Mouse (Mus musculus) midbrain, embryonic 16.5 days (tissue): ENCODE measurements around the gene Clstn2. TPM values are rescaled to one million over a fixed set of nuclear protein-coding genes. Genes with fewer than 3 reads are reported as not detected.

Source experiments
- ATAC-seq: fragments of 200-750 bp; cut with Nextera tagmentation; 2 replicates; pipeline ENCODE4 v1.8.0; 2017; ENCODE audit warnings: moderate TSS enrichment
- H3K27ac ChIP-seq: fragments of 300-500 bp; sonication (generic); 2 replicates; pipeline ENCODE4 v1.5.1; 2014; ENCODE audit warnings: mild to moderate bottlenecking, low read length, mixed read lengths
- H3K27me3 ChIP-seq: fragments of 300-500 bp; sonication (generic); 2 replicates; pipeline ENCODE4 v1.6.1; 2014; ENCODE audit warnings: low read depth, low read length, mixed read lengths; ENCODE audit not compliant: control insufficient read depth, insufficient read depth
- H3K36me3 ChIP-seq: fragments of 300-500 bp; sonication (generic); 2 replicates; pipeline ENCODE4 v1.6.1; 2014; ENCODE audit warnings: mild to moderate bottlenecking, low read length, moderate library complexity, mixed read lengths; ENCODE audit not compliant: control insufficient read depth, insufficient read depth
- H3K4me1 ChIP-seq: fragments of 300-500 bp; sonication (generic); 2 replicates; pipeline ENCODE4 v1.6.1; 2014; ENCODE audit warnings: mild to moderate bottlenecking, low read length, mixed read lengths; ENCODE audit not compliant: control insufficient read depth, insufficient read depth
- H3K4me2 ChIP-seq: fragments of 300-500 bp; sonication (generic); 2 replicates; pipeline ENCODE4 v1.6.1; 2014; ENCODE audit warnings: mild to moderate bottlenecking, low read length, mixed read lengths
- H3K4me3 ChIP-seq: fragments of 300-500 bp; sonication (generic); 2 replicates; pipeline ENCODE4 v1.5.1; 2014; ENCODE audit warnings: low read depth, mild to moderate bottlenecking, low read length, moderate library complexity, mixed read lengths
- H3K9ac ChIP-seq: fragments of 300-500 bp; sonication (generic); 2 replicates; pipeline ENCODE4 v1.6.1; 2014; ENCODE audit warnings: low read depth, low read length, mixed read lengths
- H3K9me3 ChIP-seq: fragments of 300-500 bp; sonication (generic); replicated peaks from 2 replicates; pipeline ENCODE4 v1.6.1; 2014; ENCODE audit warnings: mild to moderate bottlenecking, low read length, mixed read lengths; ENCODE audit not compliant: control insufficient read depth, poor library complexity, severe bottlenecking
- WGBS: fragments of 180-500 bp; shearing (Covaris S2); extraction: QIAGEN DNeasy Blood & Tissue Kit; methylation state at CpG from one replicate; pipeline ENCODE4 v1.1.7; 2014; 5-methylcytosine and 5-hydroxymethylcytosine counted together
- polyA plus RNA-seq: library from polyadenylated mRNA; unstranded; fragments of >200 nt; fragmentation: Nextera tagmentation; extraction: Ambion mirVana; gene quantifications from 2 replicates; pipeline ENCODE4 v1.2.1, GENCODE M21; 2015

The Clstn2 gene
- polyA plus RNA-seq, 1 experiment from 2014 or later: 10.2 TPM

- Histone ChIP-seq H3K9ac (no peak overlapping the region), H3K4me2 (no peak overlapping the region), H3K27me3 (no peaks in the 10 kb centered on the region), H3K4me3 (no peak overlapping the region), H3K27ac (no peak overlapping the region), H3K9me3 (no peaks in the 10 kb centered on the region), H3K4me1 (no peaks in the 10 kb centered on the region), H3K36me3 (no peaks in the 10 kb centered on the region)
- ATAC-seq: no peak
- WGBS: 93% methylated on average over 6 of the region's 6 CpGs
Observed at GRCm38 (mm10) chr9:97563121-97563520, 469.9 kb downstream of the Clstn2 start.

- Histone ChIP-seq H3K27ac (no peak overlapping the region), H3K4me3 (no peak overlapping the region), H3K4me2 (no peak overlapping the region), H3K27me3 (no peaks in the 10 kb centered on the region), H3K9me3 (no peaks in the 10 kb centered on the region), H3K4me1 (peaks cover 3% of the 10 kb centered on the region; the same call in 1 of the 2 replicates), H3K9ac (no peak overlapping the region), H3K36me3 (no peaks in the 10 kb centered on the region)
- no peak for ATAC-seq
- 92% methylated on average over 4 of the region's 4 CpGs for WGBS
Observed at GRCm38 (mm10) chr9:97544359-97544758, 488.6 kb downstream of the Clstn2 start.

GRCm38 (mm10) chr9:97541419-97541818 is 491.6 kb downstream of the Clstn2 start:
- peaks cover 3% of the 10 kb centered on the region; the same call in 1 of the 2 replicates for H3K4me1 ChIP-seq
- H3K4me3 ChIP-seq: no peak overlapping the region
- 51% methylated on average over 6 of the region's 6 CpGs for WGBS
- no peaks in the 10 kb centered on the region for H3K9me3 ChIP-seq
- H3K27me3 ChIP-seq: no peaks in the 10 kb centered on the region
- H3K9ac ChIP-seq: no peak overlapping the region
- H3K27ac ChIP-seq: no peak overlapping the region
- ATAC-seq: no peak
- H3K4me2 ChIP-seq: no peak overlapping the region
- no peaks in the 10 kb centered on the region for H3K36me3 ChIP-seq

- H3K4me2 ChIP-seq: no peak overlapping the region
- peaks cover 3% of the 10 kb centered on the region; the same call in 1 of the 2 replicates for H3K4me1 ChIP-seq
- no peak overlapping the region for H3K9ac ChIP-seq
- H3K36me3 ChIP-seq: no peaks in the 10 kb centered on the region
- no peaks in the 10 kb centered on the region for H3K9me3 ChIP-seq
- H3K4me3 ChIP-seq: no peak overlapping the region
- 50% methylated on average over 8 of the region's 8 CpGs for WGBS
- no peak for ATAC-seq
- H3K27ac ChIP-seq: no peak overlapping the region
- H3K27me3 ChIP-seq: no peaks in the 10 kb centered on the region
Observed at GRCm38 (mm10) chr9:97538075-97538779, 494.8 kb downstream of the Clstn2 start.

DNA sequence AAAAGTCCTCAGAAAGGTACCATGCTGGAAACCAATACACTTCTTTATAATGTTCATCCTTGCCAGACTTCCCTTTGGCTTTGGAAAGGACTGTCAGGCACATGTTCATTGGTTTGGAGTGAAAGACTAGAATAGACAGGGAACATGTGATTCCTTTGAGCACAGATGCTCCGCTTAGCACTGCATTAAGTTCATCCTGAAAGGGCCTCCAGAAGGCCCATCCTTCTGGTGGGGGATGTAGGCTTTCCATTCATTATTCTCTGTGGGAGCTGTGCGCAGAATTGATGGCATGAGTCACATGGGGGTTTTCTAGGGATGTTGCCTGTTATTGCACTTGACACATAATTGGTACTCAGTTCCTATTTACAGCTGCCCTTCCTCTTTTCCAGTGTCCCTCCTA is 498.8 kb downstream of the Clstn2 start:
- H3K4me3 ChIP-seq: no peak overlapping the region
- no peaks in the 10 kb centered on the region; the same call in 1 of the 2 replicates for H3K4me1 ChIP-seq
- H3K36me3 ChIP-seq: no peaks in the 10 kb centered on the region
- H3K4me2 ChIP-seq: no peak overlapping the region
- WGBS: 81% methylated on average over 2 of the region's 2 CpGs
- no peak overlapping the region for H3K9ac ChIP-seq
- no peaks in the 10 kb centered on the region for H3K9me3 ChIP-seq
- no peak overlapping the region for H3K27ac ChIP-seq
- ATAC-seq: no peak
- no peaks in the 10 kb centered on the region for H3K27me3 ChIP-seq

- Histone ChIP-seq H3K36me3 (no peaks in the 10 kb centered on the region), H3K4me2 (no peak overlapping the region), H3K9ac (no peak overlapping the region), H3K4me1 (no peaks in the 10 kb centered on the region; the same call in 1 of the 2 replicates), H3K27me3 (no peaks in the 10 kb centered on the region), H3K4me3 (no peak overlapping the region), H3K27ac (no peak overlapping the region), H3K9me3 (no peaks in the 10 kb centered on the region)
- ATAC-seq: no peak
- 89% methylated on average over 3 of the region's 3 CpGs for WGBS
Observed at GRCm38 (mm10) chr9:97533306-97533705, 499.7 kb downstream of the Clstn2 start.

GRCm38 (mm10) chr9:97532536-97532935 is 500.4 kb downstream of the Clstn2 start:
- ATAC-seq: no peak
- H3K9me3 ChIP-seq: no peaks in the 10 kb centered on the region
- H3K27ac ChIP-seq: no peak overlapping the region
- H3K4me3 ChIP-seq: no peak overlapping the region
- H3K36me3 ChIP-seq: no peaks in the 10 kb centered on the region
- no peaks in the 10 kb centered on the region for H3K4me1 ChIP-seq
- H3K27me3 ChIP-seq: no peaks in the 10 kb centered on the region
- no peak overlapping the region for H3K9ac ChIP-seq
- WGBS: 92% methylated on average over 13 of the region's 13 CpGs
- no peak overlapping the region for H3K4me2 ChIP-seq

DNA sequence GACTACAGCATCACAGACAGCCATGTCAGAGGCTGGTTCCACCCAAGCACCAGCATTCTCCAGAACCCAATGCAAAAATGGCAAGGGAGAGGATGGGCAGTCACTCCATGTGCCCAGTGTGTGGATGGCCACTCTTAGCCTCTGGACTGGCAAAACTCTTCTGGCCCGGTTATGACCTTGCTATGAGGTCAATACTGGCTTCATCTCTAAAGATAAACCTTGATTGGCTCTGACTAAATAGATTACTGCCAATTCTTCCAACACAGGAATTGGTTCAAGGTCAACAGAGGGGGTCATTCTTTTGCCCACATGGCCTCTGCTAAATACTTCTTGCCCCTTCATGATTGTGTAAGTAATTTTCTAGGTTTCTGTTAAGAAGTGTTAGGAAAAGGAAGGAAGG is 505.1 kb downstream of the Clstn2 start:
- ATAC-seq: no peak
- Histone ChIP-seq H3K4me3 (no peak overlapping the region), H3K4me2 (no peak overlapping the region), H3K27me3 (no peaks in the 10 kb centered on the region), H3K9ac (no peak overlapping the region), H3K4me1 (no peaks in the 10 kb centered on the region), H3K9me3 (no peaks in the 10 kb centered on the region), H3K27ac (no peak overlapping the region), H3K36me3 (no peaks in the 10 kb centered on the region)
- 100% methylated on average over 1 of the region's 1 CpGs for WGBS

- Histone ChIP-seq H3K4me1 (no peaks in the 10 kb centered on the region), H3K9me3 (no peaks in the 10 kb centered on the region), H3K9ac (no peak overlapping the region), H3K4me2 (no peak overlapping the region), H3K36me3 (no peaks in the 10 kb centered on the region), H3K4me3 (no peak overlapping the region), H3K27me3 (no peaks in the 10 kb centered on the region), H3K27ac (no peak overlapping the region)
- 97% methylated on average over 1 of the region's 1 CpGs for WGBS
- ATAC-seq: no peak
Observed at GRCm38 (mm10) chr9:97527276-97527675, 505.7 kb downstream of the Clstn2 start.
